Mouse (Mus musculus): ENCODE results near the gene Xpc.
"Not testable (repeated sequence)": the region's sequence is repeated elsewhere in the genome, so short reads cannot be mapped to it uniquely, and the experiment has no call there.

- TF ChIP-seq CTCF (IDR thresholded peaks at IDR 0.05; ENCODE audit: control insufficient read depth, insufficient read depth, low read length); POLR2A (IDR thresholded peaks at IDR 0.05; ENCODE audit: borderline replicate concordance, control insufficient read depth, low read depth, low read length): not testable (repeated sequence)
These were observed 44.3 kb downstream of the Xpc start for GRCm38 (mm10) chr6:91471427-91471826.

All from bone marrow, adult 2 months (tissue).